Mouse (Mus musculus) bone marrow macrophage, adult 2 months (primary cell): ENCODE data around the gene Tmub1.

ENCODE experiments used
- CTCF ChIP-seq: IDR thresholded peaks from 2 replicates; pipeline ENCODE4 v1.5.1; 2012; ENCODE audit warnings: low read depth, mild to moderate bottlenecking, low read length, moderate library complexity
- POLR2A ChIP-seq: IDR thresholded peaks from 2 replicates; pipeline ENCODE4 v1.6.1; 2012; ENCODE audit warnings: mild to moderate bottlenecking, low read depth, low read length, borderline replicate concordance

DNA sequence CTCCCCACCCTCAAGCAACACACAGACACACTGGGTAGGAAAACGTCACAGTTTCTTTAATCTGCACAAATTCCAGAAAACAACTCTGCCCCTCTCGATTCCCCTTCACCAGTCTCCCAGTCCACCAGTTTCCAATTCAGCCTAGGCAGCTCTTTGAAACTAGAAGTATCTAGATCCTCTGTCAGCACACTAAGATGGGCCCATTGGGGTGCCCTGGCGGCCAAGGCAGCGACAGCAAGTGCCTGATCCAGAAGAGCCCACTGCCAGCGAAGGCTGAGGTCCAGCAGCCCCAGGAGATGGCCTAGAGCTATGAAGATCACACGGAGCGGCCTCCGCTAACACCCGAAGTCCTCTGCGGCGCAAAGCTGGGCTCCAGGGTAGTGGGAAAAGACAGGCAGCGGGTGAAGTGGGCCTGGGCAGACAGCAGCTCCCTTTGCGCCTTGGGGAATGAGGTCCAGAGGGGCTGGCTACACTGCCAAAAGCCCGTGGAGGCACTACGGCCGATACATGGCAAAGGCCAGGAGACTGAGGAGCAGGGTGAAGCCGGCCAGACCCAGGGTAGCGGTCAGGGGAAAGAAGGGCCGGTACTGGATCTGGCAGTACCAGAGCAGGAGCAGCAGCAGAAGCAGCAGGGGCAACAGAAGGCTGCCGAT is 2.1 kb downstream of the Tmub1 start:
- TF ChIP-seq POLR2A, result no peak
- TF ChIP-seq CTCF, result no peak
